Comparison of ENCODE assay signal across 24 mouse cellular contexts in the genomic region with DNA sequence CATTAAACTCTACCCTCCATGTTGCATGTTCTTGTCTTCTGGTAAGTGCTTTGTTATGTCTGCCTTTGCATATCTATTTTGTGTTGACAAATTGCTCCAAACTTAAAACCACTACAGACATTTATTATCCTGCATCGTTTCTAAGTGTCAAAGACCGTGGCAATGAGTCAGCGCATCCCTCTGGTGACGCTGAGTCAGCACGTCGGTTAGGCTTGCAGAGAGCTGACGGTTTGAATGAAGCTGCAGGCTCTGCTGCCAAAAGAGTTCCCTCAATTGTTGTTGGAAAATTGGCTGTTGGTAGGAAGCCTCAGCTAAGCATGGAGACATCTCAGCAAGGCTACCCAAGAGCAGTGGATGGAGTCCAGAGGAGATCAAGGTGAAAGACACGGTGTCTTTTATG. TPM values are rescaled to one million over a fixed set of nuclear protein-coding genes. Genes with fewer than 3 reads are reported as not detected.
DNase-seq lines count a peak whose midpoint lies in the region; ATAC-seq and TF ChIP-seq lines count a peak whose summit lies in the region.
"Had no signal": no experiment of that assay in that cellular context is flagged by ENCODE, and none has a peak within 500 bp of the region (broad histone marks: within the 10 kb centered on the region; RNA-seq: fewer than 3 reads in every experiment).

No protein-coding gene starts in this region.

- no peak for TF ChIP-seq CTCF in lung, postnatal 0 days (IDR thresholded peaks at IDR 0.05)

- no peaks in the 10 kb centered on the region for H3K36me3 ChIP-seq in lung, postnatal 0 days (ENCODE audit: insufficient read depth, low read length)
- H3K36me3 ChIP-seq in neural tube, embryonic 15.5 days = no peaks in the 10 kb centered on the region
- H3K36me3 ChIP-seq: forebrain, embryonic 12.5 days; lung, embryonic 15.5 days; neural tube, embryonic 13.5 days had no signal

- H3K27me3 ChIP-seq in lung, postnatal 0 days (replicated peaks; ENCODE audit: insufficient read depth, low read length) = no peaks in the 10 kb centered on the region
- no peaks in the 10 kb centered on the region for H3K27me3 ChIP-seq in neural tube, embryonic 15.5 days (replicated peaks)
- H3K27me3 ChIP-seq: embryonic facial prominence, embryonic 15.5 days; forebrain, embryonic 12.5 days; lung, embryonic 15.5 days; neural tube, embryonic 13.5 days; stomach, embryonic 15.5 days had no signal

- H3K4me1 ChIP-seq in lung, postnatal 0 days (ENCODE audit: insufficient read depth, low read depth, low read length) = no peaks in the 10 kb centered on the region; the same call in 1 of the 2 replicates
- H3K4me1 ChIP-seq in neural tube, embryonic 15.5 days = no peaks in the 10 kb centered on the region
- H3K4me1 ChIP-seq: embryonic facial prominence, embryonic 15.5 days; forebrain, embryonic 12.5 days; neural tube, embryonic 13.5 days; stomach, embryonic 15.5 days had no signal

- H3K27ac ChIP-seq in lung, postnatal 0 days (ENCODE audit: low read length) = no peak overlapping the region
- H3K27ac ChIP-seq in neural tube, embryonic 15.5 days (replicated peaks) = no peak overlapping the region
- H3K27ac ChIP-seq: embryonic facial prominence, embryonic 15.5 days; forebrain, embryonic 12.5 days; heart, adult 2 months; lung, embryonic 15.5 days; neural tube, embryonic 13.5 days; stomach, embryonic 15.5 days had no signal

- WGBS in lung, postnatal 0 days = 69% methylated on average over 8 of the region's 8 CpGs
- WGBS in neural tube, embryonic 15.5 days = 84% methylated on average over 8 of the region's 8 CpGs

- no peak for TF ChIP-seq EP300 in lung, postnatal 0 days (IDR thresholded peaks at IDR 0.05)

- DNase-seq in heart, adult 11 months = peak; percentile 43
- no peak for DNase-seq in heart, postnatal 4 days
- DNase-seq in 416B (ENCODE audit: low read depth) (peak; percentile 6), NIH3T3 (ENCODE audit: low read depth) (peak; percentile 65)
- no peak for DNase-seq in urinary bladder, adult 2 months (ENCODE audit: low spot score)
- DNase-seq in lung, postnatal 0 days (ENCODE audit: low spot score) = no peak
- DNase-seq: cerebellum, adult 8-10 months; heart, adult 2 months; heart, postnatal 14 days; kidney, adult 2 months; kidney, postnatal 36 days; retina, postnatal 1 day; spleen, adult 18-20 months; thymus, postnatal 25 days had no signal

- H3K9ac ChIP-seq in lung, postnatal 0 days (replicated peaks; ENCODE audit: low read depth) = no peak overlapping the region
- H3K9ac ChIP-seq in neural tube, embryonic 15.5 days (replicated peaks) = no peak overlapping the region
- H3K9ac ChIP-seq: embryonic facial prominence, embryonic 15.5 days; forebrain, embryonic 12.5 days; lung, embryonic 15.5 days; neural tube, embryonic 13.5 days; stomach, embryonic 15.5 days had no signal

- no peak overlapping the region for H3K4me2 ChIP-seq in lung, postnatal 0 days (replicated peaks; ENCODE audit: low read depth, low read length)
- no peak overlapping the region for H3K4me2 ChIP-seq in neural tube, embryonic 15.5 days
- H3K4me2 ChIP-seq: embryonic facial prominence, embryonic 15.5 days; forebrain, embryonic 12.5 days; liver, embryonic 11.5 days; lung, embryonic 15.5 days; neural tube, embryonic 13.5 days; stomach, embryonic 15.5 days had no signal

- no peaks in the 10 kb centered on the region for H3K9me3 ChIP-seq in lung, postnatal 0 days (ENCODE audit: low read length)
- H3K9me3 ChIP-seq in neural tube, embryonic 15.5 days (replicated peaks) = no peaks in the 10 kb centered on the region
- H3K9me3 ChIP-seq: embryonic facial prominence, embryonic 15.5 days; lung, embryonic 15.5 days; neural tube, embryonic 13.5 days; stomach, embryonic 15.5 days had no signal

- H3K4me3 ChIP-seq in lung, postnatal 0 days (ENCODE audit: low read depth, low read length) = no peak overlapping the region
- H3K4me3 ChIP-seq in neural tube, embryonic 15.5 days (replicated peaks) = no peak overlapping the region
- H3K4me3 ChIP-seq: embryonic facial prominence, embryonic 15.5 days; forebrain, embryonic 12.5 days; heart, adult 2 months; lung, embryonic 15.5 days; neural tube, embryonic 13.5 days; stomach, embryonic 15.5 days had no signal

- ATAC-seq in hematopoietic stem cell, adult 5-6 weeks (replicated peaks in 1 of 2; ENCODE audit: insufficient read depth in 1 of 2, low FRiP score in 2 of 2, low TSS enrichment in 1 of 2, low read depth in 1 of 2, poor library complexity in 2 of 2, severe bottlenecking in 2 of 2) = peak; percentile 39 to 56; a peak in 2 of 4 replicates
- no peak for ATAC-seq in lung, postnatal 0 days
- ATAC-seq in neural tube, embryonic 15.5 days (ENCODE audit: low FRiP score) = no peak
- ATAC-seq: CD4-positive, CD25-positive, alpha-beta regulatory T cell, adult 4 months had no signal

RNA-seq across cellular contexts. Expression of a gene that starts 28.9 kb away (rescaled TPM):
- 1 to 10 TPM; 6.3 to 6.4 TPM for total RNA-seq in heart, postnatal 4 days (2021)
- 0.06 TPM in 1 of 2 replicates, not detected in the other for total RNA-seq in hematopoietic stem cell, adult 5-6 weeks (2017)
- polyA plus RNA-seq in urinary bladder, adult 2 months (2012; rRNA removed) = 8.7 and 9.7 TPM in 2 replicates
- polyA plus RNA-seq in lung, postnatal 0 days (2015; fragmentation: Nextera tagmentation; extraction: Ambion mirVana) = 5.1 and 5.5 TPM in 2 replicates
- 1.7 and 2.3 TPM in 2 replicates for polyA plus RNA-seq in neural tube, embryonic 15.5 days (2015; fragmentation: Nextera tagmentation; extraction: Ambion mirVana)
- total RNA-seq: megakaryocyte-erythroid progenitor cell, adult 5-6 weeks had no signal
- polyA plus RNA-seq: CD4-positive, CD25-positive, alpha-beta regulatory T cell, adult 4 months had no signal

Comparison
In these comparisons a context has a peak if more than half of its experiments do, and no peak if none do; other contexts are left out.
1. DNase-seq: peak in heart, adult 11 months (single experiment), 416B (single experiment) and NIH3T3 (single experiment); none in heart, postnatal 4 days (single experiment), urinary bladder, adult 2 months (single experiment) and lung, postnatal 0 days (single experiment).
2. ATAC-seq: peak in hematopoietic stem cell, adult 5-6 weeks (2 of 2); none in lung, postnatal 0 days (single experiment) and neural tube, embryonic 15.5 days (single experiment).